Mouse (Mus musculus) embryonic fibroblast, embryonic 13.5 days (primary cell): ENCODE results near the gene Zfx. TPM values are rescaled to one million over a fixed set of nuclear protein-coding genes. Genes with fewer than 3 reads are reported as not detected.

ENCODE experiments used
- H3K27ac ChIP-seq: 2 replicates; pipeline ENCODE4 v1.5.1; 2012; ENCODE audit warnings: low read length, control low read depth, inconsistent platforms; ENCODE audit not compliant: insufficient read depth
- H3K4me1 ChIP-seq: 2 replicates; pipeline ENCODE4 v1.6.1; 2011; ENCODE audit warnings: low read length; ENCODE audit not compliant: control insufficient read depth, insufficient read depth
- H3K4me3 ChIP-seq: 2 replicates; pipeline ENCODE4 v1.5.1; 2011; ENCODE audit warnings: mild to moderate bottlenecking, control low read depth, low read length; ENCODE audit not compliant: insufficient read depth
- CTCF ChIP-seq: IDR thresholded peaks from 2 replicates; pipeline ENCODE4 v1.5.1; 2011; ENCODE audit warnings: mild to moderate bottlenecking, control low read depth, low read length, moderate library complexity, borderline replicate concordance; ENCODE audit not compliant: insufficient read depth
- POLR2A ChIP-seq: IDR thresholded peaks from 2 replicates; pipeline ENCODE4 v1.6.1; 2011; ENCODE audit warnings: low read depth, mild to moderate bottlenecking, control low read depth, low read length, moderate library complexity
- polyA plus RNA-seq: library from polyadenylated mRNA; stranded (reverse); fragments of >200 nt; gene quantifications from 2 replicates; pipeline ENCODE4 v1.2.4, GENCODE M21; 2011; ENCODE audit warnings: low read depth; ENCODE audit not compliant: missing spikeins, insufficient read length

Gene Zfx
- polyA plus RNA-seq, 1 experiment: 39.5 TPM

DNA sequence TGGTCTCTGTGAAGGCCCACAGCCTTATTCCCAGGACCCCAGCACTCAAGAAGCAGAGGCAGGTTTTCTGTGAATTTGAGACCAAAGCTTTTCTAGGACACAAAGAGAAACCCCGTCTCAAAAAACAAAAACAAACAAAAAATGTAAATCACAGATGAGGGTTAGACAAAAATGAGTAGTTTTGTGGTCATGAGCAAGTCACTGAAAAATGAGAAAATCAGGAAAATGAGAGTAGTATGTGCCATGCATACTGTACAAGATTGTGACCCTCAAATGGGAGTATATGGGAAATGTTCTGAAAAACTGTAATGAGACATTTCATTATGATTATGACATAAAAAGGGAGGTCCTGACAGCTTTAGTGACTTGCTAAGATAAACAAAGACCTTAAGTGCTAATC lies 22.9 kb downstream of the Zfx start:
- Histone ChIP-seq H3K27ac (no peak overlapping the region), H3K4me3 (no peak overlapping the region), H3K4me1 (no peaks in the 10 kb centered on the region)
- TF ChIP-seq CTCF: no peak
- TF ChIP-seq POLR2A: no peak

DNA sequence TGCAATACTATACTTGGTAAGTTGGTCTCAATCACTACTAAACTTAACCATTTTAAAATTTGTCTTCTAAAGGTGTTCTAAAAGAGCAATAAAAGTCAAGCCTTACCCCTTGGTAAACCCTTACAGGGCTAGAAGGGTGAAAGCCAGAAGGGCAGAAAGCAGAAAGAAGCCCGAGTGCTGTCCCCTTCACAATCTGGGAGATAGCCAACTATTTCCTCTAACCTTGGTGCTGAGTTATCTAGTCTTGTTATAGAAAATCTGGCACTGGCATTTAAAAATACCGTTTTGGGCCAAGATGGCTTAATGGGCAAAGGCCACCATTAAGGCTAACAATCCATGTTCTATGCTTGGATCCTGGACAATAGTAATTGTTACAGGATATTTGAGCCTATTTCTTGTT lies 32.5 kb downstream of the Zfx start:
- TF ChIP-seq POLR2A (no peak), CTCF (no peak)
- no peak overlapping the region for H3K4me3 ChIP-seq
- H3K4me1 ChIP-seq: no peaks in the 10 kb centered on the region
- H3K27ac ChIP-seq: no peak overlapping the region

DNA sequence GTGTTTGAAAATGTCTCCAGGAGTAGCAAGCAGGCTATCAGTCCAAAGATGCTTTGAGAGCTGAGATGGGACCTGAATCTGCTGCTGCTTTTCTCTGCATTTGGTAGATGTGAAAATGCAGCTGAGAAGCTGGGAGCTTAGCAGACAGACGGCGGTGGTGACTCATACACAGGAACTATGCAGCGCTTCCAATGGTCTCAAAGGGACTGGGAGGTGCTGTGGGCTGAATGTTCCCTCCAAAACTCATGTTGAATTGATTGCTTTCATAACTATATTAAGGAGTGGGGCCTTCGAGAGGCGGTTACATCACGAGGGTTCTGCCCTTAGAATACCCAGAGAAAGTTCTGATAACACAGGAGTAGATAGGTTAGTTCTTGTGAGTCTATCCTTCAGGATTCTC lies 62.3 kb downstream of the Zfx start:
- Histone ChIP-seq H3K4me1 (no peaks in the 10 kb centered on the region), H3K27ac (peak overlapping the region; percentile 71), H3K4me3 (no peak overlapping the region)
- peak; percentile 48; the same call in 1 of the 2 replicates for TF ChIP-seq POLR2A
- TF ChIP-seq CTCF: no peak

DNA sequence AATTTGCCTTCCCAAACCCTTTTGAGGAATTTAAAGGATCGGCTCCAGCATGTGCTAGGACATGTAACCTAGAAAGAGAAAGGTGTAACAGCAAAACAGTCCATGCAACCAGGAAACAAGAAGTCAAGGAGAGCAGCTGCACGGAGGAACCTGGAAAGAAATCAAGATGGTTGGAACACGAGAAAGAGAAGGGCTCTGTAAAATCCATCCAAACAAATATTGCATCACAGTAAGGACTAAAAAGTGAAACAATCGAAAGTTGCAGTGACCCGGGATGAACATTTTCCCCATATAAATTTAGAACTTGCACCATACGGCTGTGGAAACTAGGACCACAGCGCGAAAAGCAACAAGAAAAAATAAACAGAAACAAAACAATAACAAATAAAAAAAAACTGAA lies 62.8 kb downstream of the Zfx start:
- no peak for TF ChIP-seq CTCF
- no peak for TF ChIP-seq POLR2A
- Histone ChIP-seq H3K4me3 (no peak overlapping the region), H3K27ac (peak overlapping the region; percentile 71), H3K4me1 (no peaks in the 10 kb centered on the region)

DNA sequence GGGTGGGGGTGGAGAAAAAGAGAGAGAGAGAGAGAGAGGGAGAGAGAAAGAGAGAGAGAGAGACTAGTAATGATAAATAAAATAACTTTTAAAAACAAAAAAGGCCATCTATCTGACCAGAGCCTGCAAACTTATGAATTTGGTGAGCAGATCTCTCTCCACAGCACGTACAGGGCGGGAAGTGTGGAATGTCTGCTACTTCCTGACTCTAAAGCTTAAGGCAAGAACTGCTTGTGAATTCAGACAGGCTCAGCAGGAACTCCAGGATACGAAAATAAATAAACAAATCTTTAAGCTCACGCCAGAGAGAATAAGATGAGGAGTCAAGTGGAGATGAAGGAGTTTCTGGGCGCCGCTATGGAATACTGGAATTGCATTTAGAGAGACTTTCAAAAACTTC lies 64.8 kb downstream of the Zfx start:
- Histone ChIP-seq H3K4me1 (no peaks in the 10 kb centered on the region), H3K4me3 (no peak overlapping the region), H3K27ac (peak overlapping the region; percentile 55; the same call in 1 of the 2 replicates)
- TF ChIP-seq POLR2A (no peak), CTCF (no peak)

DNA sequence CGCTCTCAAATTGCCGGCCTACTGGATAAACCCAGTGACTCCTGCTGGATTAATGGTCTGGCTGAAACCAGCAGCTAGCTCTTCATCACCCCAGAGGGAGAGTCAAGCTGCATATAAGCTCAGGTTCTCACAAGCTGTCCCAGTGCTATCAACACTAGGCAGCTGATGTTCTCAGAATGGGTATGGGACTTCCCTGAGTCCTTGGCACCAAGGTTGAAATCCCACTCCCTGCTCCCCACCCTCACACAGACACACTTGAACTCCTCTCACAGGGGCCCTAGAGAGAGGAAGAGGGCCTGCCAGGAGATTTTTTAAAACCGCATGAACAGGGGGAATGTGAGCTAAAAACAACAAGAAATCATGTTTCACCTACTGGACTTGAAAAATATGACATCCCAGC lies 74.5 kb downstream of the Zfx start:
- no peak overlapping the region for H3K4me3 ChIP-seq
- TF ChIP-seq CTCF: no peak
- TF ChIP-seq POLR2A: no peak
- H3K4me1 ChIP-seq: 0 out of 2 replicates have a peak, but pooled peaks cover 3% of the 10 kb centered on the region
- no peak overlapping the region for H3K27ac ChIP-seq

DNA sequence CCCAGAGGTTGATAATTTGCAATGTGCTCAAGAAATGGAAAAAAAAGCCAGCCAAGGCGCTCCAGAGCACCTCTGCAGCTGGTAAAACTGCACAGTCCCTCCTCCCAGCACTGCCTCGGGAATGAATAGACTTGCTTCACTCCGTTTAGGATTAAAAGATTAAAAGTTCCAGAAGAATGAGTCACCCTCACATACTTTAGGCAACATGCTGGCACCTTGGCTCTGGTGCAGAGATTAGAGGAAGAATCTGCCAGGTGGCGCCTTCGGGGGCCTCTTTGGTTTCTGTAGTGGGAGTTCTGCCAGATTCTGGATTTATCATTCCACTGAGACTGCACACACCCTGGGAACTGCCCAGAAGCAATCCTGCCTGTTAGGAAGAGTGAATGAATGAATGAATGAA lies 75.5 kb downstream of the Zfx start:
- TF ChIP-seq CTCF (no peak), POLR2A (no peak)

DNA sequence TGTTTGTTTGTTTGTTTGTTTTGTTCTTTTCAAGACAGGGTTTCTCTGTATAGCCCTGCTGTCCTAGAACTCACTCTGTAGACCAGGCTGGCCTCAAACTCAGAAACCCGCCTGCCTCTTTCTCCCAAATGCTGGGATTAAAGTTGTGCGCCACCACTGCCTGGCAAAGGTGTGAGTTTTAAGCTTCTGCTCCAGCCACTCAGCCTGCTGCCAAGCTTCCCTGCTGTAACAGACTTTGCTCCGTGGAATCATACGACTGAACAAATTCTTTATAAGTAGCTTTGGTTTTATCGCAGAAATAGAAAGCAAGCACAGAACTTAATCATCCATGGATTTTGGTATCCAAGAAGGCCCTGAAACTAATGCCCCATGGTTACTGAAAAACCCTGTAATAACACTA lies 76.1 kb downstream of the Zfx start:
- Histone ChIP-seq H3K4me3 (no peak overlapping the region), H3K27ac (no peak overlapping the region), H3K4me1 (0 out of 2 replicates have a peak, but pooled peaks cover 3% of the 10 kb centered on the region)
- no peak for TF ChIP-seq CTCF
- TF ChIP-seq POLR2A: no peak

More for the DNA sequence above, 75.5 kb downstream of the Zfx start:
- Histone ChIP-seq H3K27ac (no peak overlapping the region), H3K4me3 (no peak overlapping the region), H3K4me1 (0 out of 2 replicates have a peak, but pooled peaks cover 3% of the 10 kb centered on the region)

DNA sequence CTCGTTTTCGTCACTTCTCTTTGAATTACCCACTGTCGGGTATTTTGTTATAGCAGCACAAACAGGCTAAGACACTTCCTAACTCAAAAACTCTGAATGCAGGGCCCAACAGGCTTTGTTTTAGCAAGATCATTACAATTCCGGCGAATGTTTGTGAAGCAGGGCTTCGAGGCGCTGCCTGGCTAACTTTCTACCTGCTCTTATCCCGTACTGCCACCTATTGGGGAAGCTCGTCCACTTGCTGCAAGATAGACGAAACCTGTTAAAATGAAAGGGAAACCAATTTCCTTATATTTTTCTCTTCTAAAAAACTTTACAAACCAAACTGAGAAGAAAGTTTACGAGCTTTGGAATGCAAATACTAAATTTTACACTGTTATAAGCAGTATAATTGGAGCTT lies 90.6 kb downstream of the Zfx start:
- no peaks in the 10 kb centered on the region for H3K4me1 ChIP-seq
- TF ChIP-seq POLR2A (no peak), CTCF (peak; percentile 56)
- H3K27ac ChIP-seq: no peak overlapping the region
- H3K4me3 ChIP-seq: no peak overlapping the region

DNA sequence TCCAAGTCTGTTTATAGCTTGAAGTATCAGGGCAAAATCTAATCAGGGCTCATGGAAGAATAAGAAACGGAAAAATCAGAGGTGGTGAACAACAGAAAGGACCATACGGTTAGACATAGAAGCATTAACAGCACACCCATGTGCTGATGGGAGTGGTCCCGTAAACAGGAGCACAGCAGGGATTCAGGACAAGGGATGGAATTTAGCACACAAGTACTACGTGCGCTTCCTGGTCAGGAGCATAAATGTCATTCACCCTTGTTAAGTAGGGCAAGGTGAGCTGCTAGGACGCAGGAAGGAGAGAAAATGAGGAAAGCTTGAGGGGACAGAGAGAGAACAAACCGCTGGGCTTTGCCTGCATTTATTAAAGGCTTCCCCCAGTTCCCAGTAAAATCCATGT lies 93.4 kb downstream of the Zfx start:
- Histone ChIP-seq H3K4me3 (no peak overlapping the region), H3K27ac (no peak overlapping the region), H3K4me1 (no peaks in the 10 kb centered on the region)
- TF ChIP-seq POLR2A (no peak), CTCF (no peak)

Other genes starting within 250 kb of the Zfx start
- not detected in 2 replicates for gene AU015836, start 155.0 kb downstream of the Zfx start, polyA plus RNA-seq
- gene Eif2s3x, start 89.2 kb upstream of the Zfx start, polyA plus RNA-seq: 147 and 151 TPM in 2 replicates
- 4.5 and 6.5 TPM in 2 replicates for gene Klhl15, start 110.9 kb upstream of the Zfx start, polyA plus RNA-seq
- gene Fam90a1b, start 243.1 kb upstream of the Zfx start, polyA plus RNA-seq: not detected in 2 replicates
- 22.1 and 24.2 TPM in 2 replicates for gene Apoo, start 243.4 kb upstream of the Zfx start, polyA plus RNA-seq